Mouse (Mus musculus) embryonic facial prominence, embryonic 10.5 days (tissue): ENCODE measurements around the gene Slc50a1. TPM values are rescaled to one million over a fixed set of nuclear protein-coding genes. Genes with fewer than 3 reads are reported as not detected.

ENCODE experiments used
- DNase-seq: peaks from one replicate; pipeline ENCODE4 v3.0.0-alpha.2; 2017; ENCODE audit warnings: low spot score
- H3K27ac ChIP-seq: fragments of 300-500 bp; sonication (generic); replicated peaks from 2 replicates; pipeline ENCODE4 v1.5.1; 2016; ENCODE audit warnings: mild to moderate bottlenecking
- H3K27me3 ChIP-seq: fragments of 300-500 bp; sonication (generic); replicated peaks from 2 replicates; pipeline ENCODE4 v1.6.1; 2016; ENCODE audit warnings: low read depth, mild to moderate bottlenecking; ENCODE audit not compliant: poor library complexity, severe bottlenecking
- H3K36me3 ChIP-seq: fragments of 300-500 bp; sonication (generic); replicated peaks from 2 replicates; pipeline ENCODE4 v1.6.1; 2016; ENCODE audit warnings: mild to moderate bottlenecking, moderate library complexity
- H3K4me1 ChIP-seq: fragments of 300-500 bp; sonication (generic); 2 replicates; pipeline ENCODE4 v1.6.1; 2016
- H3K4me3 ChIP-seq: fragments of 300-500 bp; sonication (generic); 2 replicates; pipeline ENCODE4 v1.5.1; 2016; ENCODE audit warnings: mild to moderate bottlenecking, moderate library complexity
- H3K9me3 ChIP-seq: fragments of 300-500 bp; sonication (generic); 2 replicates; pipeline ENCODE4 v1.6.1; 2016; ENCODE audit warnings: mild to moderate bottlenecking
- WGBS: fragments of 180-500 bp; shearing (Covaris S2); methylation state at CpG from one replicate; pipeline ENCODE4 v1.1.7; 2016; 5-methylcytosine and 5-hydroxymethylcytosine counted together
- polyA plus RNA-seq: library from polyadenylated mRNA; unstranded; fragments of >200 nt; fragmentation: Nextera tagmentation; extraction: Ambion mirVana; gene quantifications from 2 replicates; pipeline ENCODE4 v1.2.1, GENCODE M21; 2016

Gene Slc50a1
- polyA plus RNA-seq: 27.2 and 34.2 TPM in 2 replicates

- peak within 1 kb of the TSS; percentile 83 for H3K27ac ChIP-seq
- H3K9me3 ChIP-seq: no peaks in the 10 kb centered on the region
- WGBS: 6% methylated on average over 39 of the region's 39 CpGs
- peak within 1 kb of the TSS; percentile 65 for H3K4me3 ChIP-seq
- DNase-seq: peak; percentile 82
- peaks cover 23% of the 10 kb centered on the region for H3K27me3 ChIP-seq
- H3K36me3 ChIP-seq: peaks cover 20% of the 10 kb centered on the region
- H3K4me1 ChIP-seq: peaks cover 53% of the 10 kb centered on the region
Measured at GRCm38 (mm10) chr3:89270051-89270755, at the start of gene Slc50a1. TSS of gene Slc50a1 (minus strand) at chr3:89270570.

GRCm38 (mm10) chr3:89319591-89320350, 49.4 kb upstream of the Slc50a1 start:
- Histone ChIP-seq H3K27ac (peak overlapping the region; percentile 54; the same call in 1 of the 2 replicates), H3K27me3 (peaks cover 92% of the 10 kb centered on the region), H3K4me1 (peaks cover 86% of the 10 kb centered on the region), H3K4me3 (peak overlapping the region; percentile 79), H3K36me3 (no peaks in the 10 kb centered on the region), H3K9me3 (no peaks in the 10 kb centered on the region)
- peak; percentile 65 for DNase-seq
- 5% methylated on average over 58 of the region's 58 CpGs for WGBS

- no peaks in the 10 kb centered on the region for H3K36me3 ChIP-seq
- H3K27me3 ChIP-seq: peaks cover 88% of the 10 kb centered on the region
- H3K4me1 ChIP-seq: peaks cover 91% of the 10 kb centered on the region
- DNase-seq: peak; percentile 49
- peak overlapping the region; percentile 79 for H3K4me3 ChIP-seq
- 5% methylated on average over 21 of the region's 21 CpGs for WGBS
- H3K27ac ChIP-seq: peak overlapping the region; percentile 54; the same call in 1 of the 2 replicates
- H3K9me3 ChIP-seq: no peaks in the 10 kb centered on the region
Measured at GRCm38 (mm10) chr3:89318971-89319590, 48.7 kb upstream of the Slc50a1 start.

- DNase-seq: no peak
- Histone ChIP-seq H3K27ac (no peak overlapping the region), H3K27me3 (peaks cover 80% of the 10 kb centered on the region), H3K36me3 (no peaks in the 10 kb centered on the region), H3K9me3 (no peaks in the 10 kb centered on the region), H3K4me1 (peaks cover 91% of the 10 kb centered on the region), H3K4me3 (no peak overlapping the region)
- WGBS: 66% methylated on average over 8 of the region's 8 CpGs
Measured at GRCm38 (mm10) chr3:89318316-89318715, 47.9 kb upstream of the Slc50a1 start.

GRCm38 (mm10) chr3:89317246-89317645, 46.9 kb upstream of the Slc50a1 start:
- Histone ChIP-seq H3K27ac (no peak overlapping the region), H3K4me1 (peaks cover 80% of the 10 kb centered on the region), H3K27me3 (peaks cover 70% of the 10 kb centered on the region), H3K4me3 (peak overlapping the region; percentile 58; the same call in 1 of the 2 replicates), H3K36me3 (no peaks in the 10 kb centered on the region), H3K9me3 (no peaks in the 10 kb centered on the region; the same call in 1 of the 2 replicates)
- WGBS: 56% methylated on average over 6 of the region's 6 CpGs
- no peak for DNase-seq

GRCm38 (mm10) chr3:89316833-89317232, 46.5 kb upstream of the Slc50a1 start:
- Histone ChIP-seq H3K4me3 (peak overlapping the region; percentile 58), H3K27me3 (peaks cover 65% of the 10 kb centered on the region), H3K27ac (no peak overlapping the region), H3K4me1 (peaks cover 76% of the 10 kb centered on the region), H3K36me3 (no peaks in the 10 kb centered on the region), H3K9me3 (no peaks in the 10 kb centered on the region; the same call in 1 of the 2 replicates)
- WGBS: under 1% methylated on average over 4 of the region's 4 CpGs
- DNase-seq: peak; percentile 88

- Histone ChIP-seq H3K27ac (peak overlapping the region; percentile 75; the same call in 1 of the 2 replicates), H3K4me3 (peak overlapping the region; percentile 58), H3K4me1 (peaks cover 69% of the 10 kb centered on the region), H3K36me3 (no peaks in the 10 kb centered on the region), H3K9me3 (no peaks in the 10 kb centered on the region; the same call in 1 of the 2 replicates), H3K27me3 (peaks cover 59% of the 10 kb centered on the region)
- no peak for DNase-seq
- WGBS: 9% methylated on average over 40 of the region's 40 CpGs
Measured at GRCm38 (mm10) chr3:89315930-89316831, 45.8 kb upstream of the Slc50a1 start.

GRCm38 (mm10) chr3:89315195-89315929, 45.0 kb upstream of the Slc50a1 start:
- Histone ChIP-seq H3K4me1 (peaks cover 61% of the 10 kb centered on the region), H3K27me3 (peaks cover 51% of the 10 kb centered on the region), H3K4me3 (peak overlapping the region; percentile 58), H3K9me3 (no peaks in the 10 kb centered on the region; the same call in 1 of the 2 replicates), H3K36me3 (no peaks in the 10 kb centered on the region), H3K27ac (peak overlapping the region; percentile 75)
- DNase-seq: peak; percentile 92
- 5% methylated on average over 26 of the region's 26 CpGs for WGBS

- peak overlapping the region; percentile 75 for H3K27ac ChIP-seq
- DNase-seq: no peak
- H3K4me3 ChIP-seq: peak overlapping the region; percentile 58
- peaks cover 45% of the 10 kb centered on the region for H3K27me3 ChIP-seq
- H3K36me3 ChIP-seq: no peaks in the 10 kb centered on the region
- H3K4me1 ChIP-seq: peaks cover 55% of the 10 kb centered on the region
- WGBS: 42% methylated on average over 2 of the region's 2 CpGs
- no peaks in the 10 kb centered on the region; the same call in 1 of the 2 replicates for H3K9me3 ChIP-seq
Measured at GRCm38 (mm10) chr3:89314791-89315190, 44.4 kb upstream of the Slc50a1 start.

- Histone ChIP-seq H3K4me3 (no peak overlapping the region), H3K27me3 (peaks cover 41% of the 10 kb centered on the region), H3K9me3 (no peaks in the 10 kb centered on the region; the same call in 1 of the 2 replicates), H3K4me1 (peaks cover 51% of the 10 kb centered on the region), H3K27ac (no peak overlapping the region), H3K36me3 (no peaks in the 10 kb centered on the region)
- no peak for DNase-seq
- 69% methylated on average over 5 of the region's 5 CpGs for WGBS
Measured at GRCm38 (mm10) chr3:89314340-89314739, 44.0 kb upstream of the Slc50a1 start.

GRCm38 (mm10) chr3:89308089-89308488, 37.7 kb upstream of the Slc50a1 start:
- Histone ChIP-seq H3K27me3 (no peaks in the 10 kb centered on the region), H3K4me1 (peaks cover 23% of the 10 kb centered on the region), H3K9me3 (no peaks in the 10 kb centered on the region; the same call in 1 of the 2 replicates), H3K36me3 (no peaks in the 10 kb centered on the region), H3K27ac (no peak overlapping the region), H3K4me3 (0 out of 2 replicates have a peak overlapping the region, but pooled peaks have one; percentile 19)
- WGBS: 3% methylated on average over 9 of the region's 9 CpGs
- peak; percentile 83 for DNase-seq
